Mouse (Mus musculus): ENCODE measurements around the gene Gabrg1. TPM values are rescaled to one million over a fixed set of nuclear protein-coding genes. Genes with fewer than 3 reads are reported as not detected.

The Gabrg1 gene
- not detected for polyA plus RNA-seq (2017; shearing (Covaris generic))

GRCm38 (mm10) chr5:70842192-70843095, at the start of gene Gabrg1:
TSS of gene Gabrg1 (minus strand) at chr5:70842617.

Data from activated CD4-positive, CD25-positive, alpha-beta regulatory T cell, adult 9 weeks (primary cell).